24 mouse cellular contexts compared by ENCODE assay signal in the genomic region with DNA sequence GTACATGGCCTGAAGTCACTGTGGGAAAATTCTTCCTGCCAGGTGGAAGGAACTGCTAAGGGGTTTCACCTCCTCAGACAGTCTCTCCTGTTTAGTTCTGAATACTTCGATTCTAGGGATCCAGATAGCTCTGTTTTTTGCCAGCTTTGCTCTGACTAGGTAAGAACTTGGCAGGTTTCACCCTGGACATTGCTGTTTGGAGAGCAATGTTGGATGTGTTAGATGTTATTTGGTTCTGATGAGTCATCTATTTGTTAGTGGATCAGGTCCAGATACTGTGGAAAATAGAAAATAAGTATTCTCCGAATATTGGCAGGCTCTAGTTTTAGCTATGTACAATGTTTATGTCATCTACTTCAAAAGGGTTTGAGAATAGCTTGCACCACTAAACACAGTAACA.
"Had no signal": no experiment of that assay in that cellular context is flagged by ENCODE, and none has a peak within 500 bp of the region (broad histone marks: within the 10 kb centered on the region; RNA-seq: fewer than 3 reads in every experiment).

No protein-coding gene starts in this region.

- H3K27ac ChIP-seq: gastrocnemius, adult 2 months; heart, adult 2 months; heart, embryonic 13.5 days; heart, embryonic 15.5 days; hindbrain, embryonic 13.5 days; hindbrain, embryonic 15.5 days; hindbrain, postnatal 0 days; layer of hippocampus, adult 2 months; left cerebral cortex, adult 2 months; limb, embryonic 10.5 days; limb, embryonic 12.5 days; liver, embryonic 13.5 days; liver, embryonic 15.5 days had no signal

- H3K9me3 ChIP-seq: heart, embryonic 13.5 days; heart, embryonic 15.5 days; hindbrain, embryonic 13.5 days; hindbrain, embryonic 15.5 days; limb, embryonic 10.5 days; limb, embryonic 12.5 days; liver, embryonic 13.5 days; liver, embryonic 15.5 days had no signal

- H3K4me3 ChIP-seq: gastrocnemius, adult 2 months; heart, adult 2 months; heart, embryonic 13.5 days; heart, embryonic 15.5 days; hindbrain, embryonic 13.5 days; hindbrain, embryonic 15.5 days; layer of hippocampus, adult 2 months; left cerebral cortex, adult 2 months; limb, embryonic 10.5 days; limb, embryonic 12.5 days; liver, embryonic 13.5 days; liver, embryonic 15.5 days had no signal

- DNase-seq: gastrocnemius, adult 2 months; gastrocnemius, postnatal 10 days; gastrocnemius, postnatal 25 days; heart, adult 11 months; heart, adult 2 months; heart, postnatal 14 days; heart, postnatal 36 days; kidney, adult 11 months; kidney, adult 2 months; kidney, postnatal 10 days; kidney, postnatal 25 days; kidney, postnatal 4 days; liver; liver, embryonic 13.5 days had no signal

- H3K4me1 ChIP-seq: heart, embryonic 13.5 days; heart, embryonic 15.5 days; hindbrain, embryonic 13.5 days; hindbrain, embryonic 15.5 days; limb, embryonic 10.5 days; limb, embryonic 12.5 days; liver, embryonic 13.5 days; liver, embryonic 15.5 days had no signal

- H3K27me3 ChIP-seq: heart, embryonic 13.5 days; heart, embryonic 15.5 days; hindbrain, embryonic 13.5 days; hindbrain, embryonic 15.5 days; limb, embryonic 12.5 days; liver, embryonic 13.5 days; liver, embryonic 15.5 days had no signal

- H3K36me3 ChIP-seq: heart, embryonic 13.5 days; heart, embryonic 15.5 days; hindbrain, embryonic 15.5 days; limb, embryonic 10.5 days; limb, embryonic 12.5 days; liver, embryonic 13.5 days; liver, embryonic 15.5 days had no signal
